Mouse (Mus musculus) left cerebral cortex, postnatal 4 days (tissue): Measurements from ENCODE around the gene G3bp2. TPM values are rescaled to one million over a fixed set of nuclear protein-coding genes. Genes with fewer than 3 reads are reported as not detected.
A peak's percentile ranks its signal among the peaks of the same experiment; 100 is the strongest.
"Not testable (repeated sequence)": the region's sequence is repeated elsewhere in the genome, so short reads cannot be mapped to it uniquely, and the experiment has no call there.

Experiments used
- DNase-seq: peaks from one replicate; pipeline ENCODE4 v3.0.0-alpha.2; 2022
- intact Hi-C: fragments of 180-260 bp; cut with DNase I; formaldehyde crosslinking; loops from one replicate; pipeline ENCODE4 v1.15.1; 2025
- total RNA-seq, 2 experiments: library from RNA; stranded (reverse); gene quantifications; 2 replicates each; pipeline ENCODE4 v1.2.3; 2021

Gene G3bp2
- total RNA-seq: 100 to 1,000 TPM; 201 to 203 TPM

- peak; percentile 99 for DNase-seq
- intact Hi-C loops: loop anchor here (5.0 kb wide), 1 partner anchor 54 kb away; the partner anchor contains the start of gene Uso1
Measured at GRCm38 (mm10) chr5:92083417-92084038, at the start of gene G3bp2. TSS of gene G3bp2 (minus strand) at chr5:92083719.

- intact Hi-C loops, DNase-seq: not testable (repeated sequence)
Measured at GRCm38 (mm10) chr5:92133006-92133405, 49.5 kb upstream of the G3bp2 start.

- intact Hi-C loops: no loop called here
Measured at GRCm38 (mm10) chr5:92132127-92132526, 48.6 kb upstream of the G3bp2 start.

GRCm38 (mm10) chr5:92130040-92130682 is 46.6 kb upstream of the G3bp2 start:
- no peak for DNase-seq

More at GRCm38 (mm10) chr5:92132127-92132526, 48.6 kb upstream of the G3bp2 start:
- no peak for DNase-seq

GRCm38 (mm10) chr5:92129321-92129768 is 45.8 kb upstream of the G3bp2 start:
- intact Hi-C loops: no loop called here
- DNase-seq: no peak

More at GRCm38 (mm10) chr5:92130040-92130682, 46.6 kb upstream of the G3bp2 start:
- intact Hi-C loops: no loop called here

- intact Hi-C loops: no loop called here
- DNase-seq: no peak
Measured at GRCm38 (mm10) chr5:92128570-92128969, 45.1 kb upstream of the G3bp2 start.

GRCm38 (mm10) chr5:92127751-92128150 is 44.2 kb upstream of the G3bp2 start:
- intact Hi-C loops: no loop called here
- no peak for DNase-seq

GRCm38 (mm10) chr5:92127141-92127625 is 43.7 kb upstream of the G3bp2 start:
- intact Hi-C loops: no loop called here
- DNase-seq: no peak

- intact Hi-C loops: no loop called here
- DNase-seq: no peak
Measured at GRCm38 (mm10) chr5:92125446-92125845, 41.9 kb upstream of the G3bp2 start.

- DNase-seq: no peak
- intact Hi-C loops: no loop called here
Measured at GRCm38 (mm10) chr5:92121636-92122035, 38.1 kb upstream of the G3bp2 start.

- intact Hi-C loops: no loop called here
- DNase-seq: peak; percentile 68
Measured at GRCm38 (mm10) chr5:92117823-92118403, 34.4 kb upstream of the G3bp2 start.

- no peak for DNase-seq
- intact Hi-C loops: no loop called here
Measured at GRCm38 (mm10) chr5:92114939-92115338, 31.4 kb upstream of the G3bp2 start.

- intact Hi-C loops: no loop called here
Measured at GRCm38 (mm10) chr5:92114223-92114622, 30.7 kb upstream of the G3bp2 start.

GRCm38 (mm10) chr5:92113484-92113883 is 30.0 kb upstream of the G3bp2 start:
- intact Hi-C loops: no loop called here
- no peak for DNase-seq

More at GRCm38 (mm10) chr5:92114223-92114622, 30.7 kb upstream of the G3bp2 start:
- no peak for DNase-seq

GRCm38 (mm10) chr5:92112585-92112984 is 29.1 kb upstream of the G3bp2 start:
- intact Hi-C loops: no loop called here
- DNase-seq: no peak

GRCm38 (mm10) chr5:92112175-92112574 is 28.7 kb upstream of the G3bp2 start:
- no peak for DNase-seq
- intact Hi-C loops: no loop called here

- intact Hi-C loops: no loop called here
Measured at GRCm38 (mm10) chr5:92110818-92111355, 27.4 kb upstream of the G3bp2 start.

GRCm38 (mm10) chr5:92107282-92107681 is 23.8 kb upstream of the G3bp2 start:
- intact Hi-C loops: no loop called here
- DNase-seq: no peak

More at GRCm38 (mm10) chr5:92110818-92111355, 27.4 kb upstream of the G3bp2 start:
- no peak for DNase-seq

- intact Hi-C loops: no loop called here
- peak; percentile 55 for DNase-seq
Measured at GRCm38 (mm10) chr5:92106327-92107125, 23.0 kb upstream of the G3bp2 start.

GRCm38 (mm10) chr5:92103816-92104415 is 20.4 kb upstream of the G3bp2 start:
- peak; percentile 12 for DNase-seq
- intact Hi-C loops: no loop called here
